ENCODE assay signal across 18 mouse cellular contexts in the genomic region with DNA sequence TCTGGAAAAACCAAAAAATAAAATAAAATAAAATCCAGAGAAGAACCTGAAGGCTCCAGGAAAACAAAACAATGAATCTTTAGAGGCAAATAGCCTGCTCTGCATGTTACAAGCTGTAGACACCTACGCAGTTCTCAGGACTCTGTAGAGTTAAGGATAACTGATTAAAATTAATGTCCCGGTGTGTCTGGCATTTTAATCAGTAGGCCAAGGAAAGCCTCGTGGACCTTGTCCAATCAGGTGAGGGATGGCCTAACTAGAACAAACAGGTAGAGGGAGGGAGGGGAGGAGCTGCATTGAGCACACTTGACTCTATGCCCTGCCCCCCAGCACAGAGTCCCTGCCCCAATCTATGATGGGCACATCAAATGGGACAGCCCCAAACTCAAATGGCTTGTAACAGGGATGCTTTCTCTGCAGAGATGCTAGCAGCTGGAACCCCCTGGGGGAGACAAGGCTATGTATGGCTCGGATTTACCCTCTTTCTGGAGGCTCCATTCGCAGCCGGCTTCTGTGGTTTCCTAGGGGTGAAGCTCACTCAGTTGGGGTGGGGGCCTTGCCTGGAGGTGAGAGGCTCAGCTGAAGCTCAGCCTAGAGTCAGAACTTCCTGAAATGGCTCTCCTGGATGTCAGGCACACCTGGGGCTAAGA. TPM values are rescaled to one million over a fixed set of nuclear protein-coding genes. Genes with fewer than 3 reads are reported as not detected.
"Had no signal": no experiment of that assay in that cellular context is flagged by ENCODE, and none has a peak within 500 bp of the region (broad histone marks: within the 10 kb centered on the region; RNA-seq: fewer than 3 reads in every experiment).

No protein-coding gene starts in this region.

- H3K9me3 ChIP-seq: midbrain, embryonic 10.5 days; midbrain, embryonic 12.5 days; neural tube, embryonic 13.5 days; neural tube, embryonic 15.5 days; stomach, embryonic 15.5 days had no signal

- H3K27ac ChIP-seq: midbrain, embryonic 10.5 days; midbrain, embryonic 12.5 days; neural tube, embryonic 13.5 days; neural tube, embryonic 15.5 days; stomach, embryonic 15.5 days; stomach, postnatal 0 days had no signal

- H3K9ac ChIP-seq: lung, embryonic 14.5 days; midbrain, embryonic 12.5 days; neural tube, embryonic 13.5 days; neural tube, embryonic 15.5 days; stomach, embryonic 15.5 days had no signal

- DNase-seq: lung, embryonic 14.5 days; lung, postnatal 10 days; lung, postnatal 4 days; midbrain, embryonic 14.5 days; retina, postnatal 1 day; right cerebral cortex, postnatal 14 days; thymus, adult 2 months; thymus, postnatal 25 days; thymus, postnatal 4 days had no signal

- H3K4me3 ChIP-seq: midbrain, embryonic 10.5 days; midbrain, embryonic 12.5 days; myocyte; neural tube, embryonic 13.5 days; neural tube, embryonic 15.5 days; stomach, embryonic 15.5 days had no signal

- H3K4me1 ChIP-seq: midbrain, embryonic 12.5 days had no signal

- H3K36me3 ChIP-seq: midbrain, embryonic 10.5 days; midbrain, embryonic 12.5 days; neural tube, embryonic 13.5 days; neural tube, embryonic 15.5 days; stomach, embryonic 15.5 days had no signal

RNA-seq across cellular contexts. Expression of gene Gjc2, which starts 8.7 kb away (rescaled TPM):
- total RNA-seq: megakaryocyte, adult 5-6 weeks had no signal
- polyA plus RNA-seq: midbrain, embryonic 10.5 days; neural tube, embryonic 11.5 days had no signal
